9 mouse cellular contexts compared by ENCODE assay signal in genomic region chr13:46182851-46183250, GRCm38 (mm10).
DNase-seq lines count a peak whose midpoint lies in the region; TF ChIP-seq lines count a peak whose summit lies in the region.
"Had no signal": no experiment of that assay in that cellular context is flagged by ENCODE, and none has a peak within 500 bp of the region (broad histone marks: within the 10 kb centered on the region; RNA-seq: fewer than 3 reads in every experiment).

No protein-coding gene starts in this region.

- DNase-seq in gastrocnemius, adult 2 months: no peak
- DNase-seq in gastrocnemius, postnatal 14 days: no peak
- DNase-seq in layer of hippocampus, adult 9-11 months: peak; percentile 34
- no peak for DNase-seq in layer of hippocampus, postnatal 36 days
- DNase-seq in brain, embryonic 14.5 days (ENCODE audit: low read depth): no peak
- no peak for DNase-seq in thymus, postnatal 36 days
- no peak for DNase-seq in urinary bladder, postnatal 14 days (ENCODE audit: low spot score)
- DNase-seq: cerebellum, postnatal 36 days had no signal

- H3K4me1 ChIP-seq in E14TG2a.4 (replicated peaks; ENCODE audit: low read depth, low read length): no peaks in the 10 kb centered on the region

- peak overlapping the region; percentile 53 for H3K27ac ChIP-seq in gastrocnemius, adult 2 months

- no peaks in the 10 kb centered on the region for H3K36me3 ChIP-seq in E14TG2a.4 (ENCODE audit: insufficient read depth, low read length)

- intact Hi-C loops in gastrocnemius, adult 2 months (cut with DNase I): loop anchor here (5.0 kb wide), 1 partner anchor 74 kb away; no protein-coding TSS in a partner anchor
- intact Hi-C loops in gastrocnemius, postnatal 14 days (cut with DNase I; ENCODE audit: low total_unique reads): no loop called here

- H3K4me3 ChIP-seq in gastrocnemius, adult 2 months: peak overlapping the region; percentile 53
- H3K4me3 ChIP-seq in E14TG2a.4 (replicated peaks; ENCODE audit: low read length): no peak overlapping the region

- peak; percentile 61 for TF ChIP-seq CTCF in gastrocnemius, adult 2 months (IDR thresholded peaks at IDR 0.05)
- TF ChIP-seq CTCF in E14TG2a.4 (conservative IDR thresholded peaks at IDR 0.05; ENCODE audit: low read length): peak; percentile 38
- TF ChIP-seq CTCF in brain, embryonic 14.5 days (IDR thresholded peaks at IDR 0.05; ENCODE audit: borderline replicate concordance, extremely low read depth, insufficient read depth, insufficient read length): 0 out of 2 replicates have a peak, but pooled peaks have one; percentile 3

- H3K9me3 ChIP-seq in E14TG2a.4 (ENCODE audit: low read length): no peaks in the 10 kb centered on the region

- 0 out of 2 replicates have a peak, but pooled peaks cover 2% of the 10 kb centered on the region for H3K27me3 ChIP-seq in E14TG2a.4 (ENCODE audit: insufficient read depth, low read length)

- TF ChIP-seq POLR2A in brain, embryonic 14.5 days (IDR thresholded peaks at IDR 0.05; ENCODE audit: borderline replicate concordance, extremely low read depth, insufficient read depth, insufficient read length, poor library complexity, severe bottlenecking): no peak

Comparison
In these comparisons a context has a peak if more than half of its experiments do, and no peak if none do; other contexts are left out.
1. CTCF ChIP-seq: peak in every context shown above with its lines; median percentile 61 in gastrocnemius, adult 2 months; 38 in E14TG2a.4; 3 in brain, embryonic 14.5 days.